Mouse (Mus musculus) urinary bladder, postnatal 0 days (tissue): ENCODE measurements around the gene R3hdm2. TPM values are rescaled to one million over a fixed set of nuclear protein-coding genes. Genes with fewer than 3 reads are reported as not detected.

Experiments used
- polyA plus RNA-seq: library from polyadenylated mRNA; unstranded; fragments of >200 nt; fragmentation: Nextera tagmentation; extraction: Ambion mirVana; gene quantifications from 2 replicates; pipeline ENCODE4 v1.2.1, GENCODE M21; 2015

Gene R3hdm2
- polyA plus RNA-seq: 19.2 and 19.5 TPM in 2 replicates

GRCm38 (mm10) chr10:127380251-127380691, at the start of gene R3hdm2:
TSS of gene R3hdm2 (plus strand) at chr10:127380327.

DNA sequence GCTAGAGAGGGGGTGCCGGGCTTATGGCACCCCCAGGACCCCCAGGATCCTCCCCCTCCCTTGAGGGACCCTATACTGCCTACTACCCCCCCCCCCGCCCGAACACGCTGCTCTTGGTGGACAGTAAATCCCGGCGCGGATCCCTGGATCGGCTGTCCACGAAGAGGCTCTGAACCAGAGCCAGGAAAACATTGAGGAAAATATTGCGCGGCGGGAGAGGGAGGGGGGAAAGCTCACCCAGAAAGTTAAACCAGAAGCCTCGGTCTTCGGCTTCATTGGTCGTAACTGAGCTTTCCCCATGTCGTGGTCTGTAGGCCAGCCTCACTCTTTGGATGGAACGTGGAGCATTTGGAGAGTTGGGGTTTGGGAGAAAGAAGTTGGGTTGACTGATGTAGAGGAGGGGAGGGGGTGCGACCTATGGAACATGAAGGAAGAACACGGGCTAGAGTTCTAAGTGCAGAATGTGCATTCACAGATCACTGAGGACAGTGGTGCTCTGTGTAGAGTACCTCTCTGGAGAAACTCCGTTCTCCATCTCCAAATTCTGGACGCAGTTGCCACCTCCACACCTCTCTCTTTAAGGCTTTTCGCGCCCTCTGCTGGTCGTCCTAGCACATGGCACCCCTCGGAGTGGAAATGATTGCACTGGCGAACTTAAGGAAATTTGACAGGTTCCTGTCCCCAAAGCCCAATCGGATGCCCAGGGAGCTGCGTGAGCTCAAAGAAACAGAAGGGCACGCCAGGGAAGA, 38.1 kb upstream of the R3hdm2 start, which contains the start of gene Gli1:
Gene Gli1, minus strand, starts transcription at position 84 of the 749 bp plus-strand sequence.

DNA sequence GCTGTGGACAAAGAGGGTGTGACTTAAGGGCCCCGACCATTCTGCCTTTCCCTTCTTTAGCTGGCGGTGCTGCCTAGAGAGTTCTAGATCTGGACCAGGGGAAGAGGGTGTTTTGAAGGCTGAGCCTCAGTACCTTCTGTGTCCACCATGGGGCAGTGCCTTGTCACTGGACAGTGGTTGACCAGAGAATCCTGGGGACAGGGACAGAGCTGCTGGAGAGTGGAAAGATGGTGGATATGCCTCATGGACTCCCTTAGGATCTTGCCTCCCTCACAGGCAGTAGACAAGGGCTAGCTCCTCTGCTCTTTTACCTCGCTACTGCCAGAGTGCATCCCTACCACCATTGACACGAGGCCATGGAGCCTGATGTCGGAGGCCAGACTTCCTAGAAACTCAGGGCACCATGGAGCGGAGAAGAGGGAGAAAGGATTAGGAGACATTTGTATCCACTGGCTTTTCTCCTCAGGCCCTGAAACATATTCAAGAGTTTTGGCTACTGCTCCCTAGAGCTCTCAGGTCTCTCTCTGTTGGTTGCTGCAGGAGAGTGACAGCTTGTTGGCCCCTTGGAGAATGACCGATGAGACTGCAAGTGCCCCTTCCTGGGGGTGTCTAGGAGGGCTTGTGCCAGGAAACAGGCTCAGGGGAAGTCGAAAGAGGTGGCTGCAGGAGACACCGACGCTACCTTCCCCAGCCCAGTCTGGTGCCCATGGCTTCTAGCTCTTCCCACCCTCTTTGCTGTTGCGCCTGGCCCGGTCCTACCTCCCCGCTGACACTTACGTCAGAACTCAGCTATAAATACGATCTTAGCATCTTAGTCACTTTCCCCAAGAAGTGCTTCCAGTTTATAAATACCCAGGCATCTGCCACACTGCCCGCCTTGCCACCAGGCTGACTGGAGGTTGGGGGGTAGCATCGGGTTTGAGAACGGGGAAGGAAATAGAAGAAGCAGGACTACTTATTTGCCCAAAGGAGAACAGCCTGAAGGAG, 25.9 kb upstream of the R3hdm2 start, which contains the start of gene Inhbe:
Gene Inhbe, minus strand, starts transcription at position 503 of the 987 bp plus-strand sequence.

GRCm38 (mm10) chr10:127369834-127370820, 10.0 kb upstream of the R3hdm2 start, which contains the start of gene Inhbc:
TSS of gene Inhbc (minus strand) at chr10:127370431.

DNA sequence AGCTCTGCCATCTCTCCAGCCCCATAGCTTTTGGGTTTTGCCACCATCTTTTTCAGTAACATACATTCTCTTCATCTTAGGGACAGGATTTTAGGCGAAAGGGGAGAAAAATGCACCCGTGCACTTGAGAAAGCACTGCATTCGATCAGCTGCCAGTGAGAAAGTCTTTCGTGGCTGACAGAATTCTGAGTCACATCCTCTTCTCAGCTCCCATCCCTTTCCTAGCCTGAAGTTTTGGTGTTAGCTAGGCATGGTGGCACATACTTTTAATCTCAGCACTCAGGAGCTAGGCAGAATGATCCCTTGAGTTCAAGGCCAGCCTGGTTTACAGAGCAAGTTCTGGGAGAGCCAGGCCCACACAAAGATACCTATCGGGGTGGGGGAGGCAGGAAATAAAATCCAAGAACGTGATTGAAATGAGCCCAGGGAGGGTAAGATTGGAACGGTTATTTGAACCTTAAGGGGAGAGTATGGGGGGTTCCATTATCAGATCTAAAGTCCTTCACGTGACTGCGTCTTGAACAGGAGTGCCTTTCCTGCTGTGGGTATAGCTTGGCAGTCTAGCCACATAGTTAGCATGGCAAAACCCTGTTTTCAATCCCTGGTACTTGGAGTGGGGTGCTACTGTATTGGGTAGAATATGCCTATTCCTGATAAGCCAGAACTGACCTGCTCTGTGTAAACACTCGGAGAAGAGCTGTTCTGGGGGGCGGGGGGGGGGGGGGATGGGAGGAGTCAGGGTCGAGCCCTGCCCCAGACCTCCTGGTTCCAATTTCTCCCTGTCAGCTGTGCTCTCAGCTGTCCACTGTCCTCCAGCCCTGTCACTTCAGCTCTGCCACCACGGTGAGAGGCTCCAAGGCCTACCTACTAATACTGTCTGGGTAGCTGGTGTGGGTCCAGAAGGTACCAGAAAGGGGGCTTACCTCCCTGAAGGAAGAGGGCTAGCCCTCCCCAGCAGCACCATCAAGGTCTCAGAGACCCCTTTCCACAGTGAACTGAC, 121.1 kb downstream of the R3hdm2 start, which contains the start of gene Stac3:
Gene Stac3, plus strand, starts transcription at position 793 of the 1,000 bp plus-strand sequence.

DNA sequence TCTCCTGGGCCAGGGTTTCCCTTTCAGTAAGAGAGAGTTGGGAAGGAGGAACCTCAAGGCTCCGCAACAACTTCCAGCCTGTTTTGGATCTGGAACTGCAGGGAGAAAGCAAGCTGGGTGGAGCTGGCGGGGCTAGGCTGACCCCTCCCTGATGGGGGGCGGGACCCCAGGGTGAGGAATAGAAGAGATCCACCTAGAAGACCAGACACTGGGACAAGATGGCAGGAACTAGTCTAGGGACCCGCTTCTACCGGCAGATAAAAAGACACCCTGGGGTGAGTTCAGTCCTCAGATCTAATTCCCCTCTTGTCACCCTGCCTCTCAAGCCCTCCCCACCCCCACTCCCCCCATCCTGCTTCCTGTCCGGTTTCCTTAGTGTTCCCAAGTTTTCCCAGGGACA, 134.6 kb downstream of the R3hdm2 start, which contains the start of gene Ndufa4l2:
Gene Ndufa4l2, plus strand, starts transcription at position 204 of the 400 bp plus-strand sequence.

DNA sequence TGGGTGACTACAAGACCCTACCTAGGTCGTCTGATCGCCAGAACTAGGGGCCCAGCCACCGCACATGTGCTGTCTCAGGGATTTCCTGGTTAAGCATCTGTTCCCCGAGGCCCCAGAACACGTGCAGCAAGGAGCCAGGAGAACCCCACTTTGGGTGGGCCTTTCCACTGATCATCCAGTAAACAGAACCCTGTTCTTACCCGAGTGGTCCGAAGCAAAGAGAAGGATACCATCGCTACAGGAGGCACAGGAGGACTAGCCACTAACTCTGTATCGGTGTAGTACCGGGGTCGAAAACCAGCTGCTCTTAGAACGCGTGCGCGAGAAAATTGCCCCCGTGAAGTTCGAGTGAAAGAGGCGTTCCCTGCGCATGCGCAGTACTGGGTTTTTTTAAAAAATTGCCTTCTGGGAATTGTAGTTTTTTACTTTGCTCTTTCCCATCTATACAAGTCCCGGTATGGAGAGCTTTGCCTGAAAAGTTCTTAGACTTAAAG, 142.0 kb downstream of the R3hdm2 start, which contains the start of gene Shmt2:
Gene Shmt2, minus strand, starts transcription at position 357 of the 494 bp plus-strand sequence.

DNA sequence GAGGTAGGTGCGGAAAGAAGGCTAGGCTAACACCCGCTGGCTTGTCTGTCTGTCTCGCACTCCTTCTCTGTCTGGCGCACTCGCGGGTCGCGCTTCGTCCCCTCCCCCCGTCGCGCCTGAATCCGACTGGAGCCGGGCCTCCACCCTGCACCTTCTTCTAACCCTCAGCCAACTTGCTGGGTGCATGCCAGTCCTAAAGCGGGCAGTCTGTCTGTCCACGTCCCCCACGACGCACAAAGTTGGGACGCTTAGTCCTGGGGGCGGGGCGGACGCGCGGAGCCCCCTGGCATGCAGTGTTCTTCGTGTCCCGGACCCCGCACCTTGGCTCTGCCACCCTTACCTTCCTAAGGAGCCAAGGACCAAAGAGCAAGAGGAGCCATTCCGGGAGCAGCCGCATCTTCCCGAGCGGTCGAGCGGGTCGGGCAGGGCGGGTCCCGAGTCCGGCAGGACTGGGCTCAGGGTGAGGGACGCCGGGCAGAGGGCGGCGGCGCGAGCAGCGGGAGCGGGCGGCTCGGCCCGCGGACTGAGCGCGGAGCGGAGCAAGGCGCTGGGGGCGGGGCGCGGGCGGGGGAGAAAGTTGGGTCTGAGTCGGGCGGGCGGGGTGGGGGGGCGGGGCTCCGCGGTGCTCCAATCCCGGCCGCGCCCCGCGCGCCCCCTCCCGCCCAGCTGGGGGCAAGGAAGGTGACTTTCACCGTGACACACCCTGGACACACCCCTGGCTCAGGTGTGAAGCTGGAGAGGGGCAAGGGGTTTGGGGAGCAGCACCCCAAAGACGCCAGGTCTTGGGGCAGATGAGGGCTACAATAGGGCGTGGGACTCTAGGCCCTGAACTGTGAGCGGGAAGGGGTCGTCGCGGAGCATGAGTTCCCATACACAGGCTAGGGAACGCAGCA, 154.2 kb downstream of the R3hdm2 start, which contains the start of gene Nxph4:
Gene Nxph4, minus strand, starts transcription at position 524 of the 893 bp plus-strand sequence.

Other genes with a start within 250 kb of the R3hdm2 start
- 7.1 and 8.5 TPM in 2 replicates for gene B4galnt1, start 215.1 kb upstream of the R3hdm2 start, polyA plus RNA-seq
- gene Slc26a10, start 199.7 kb upstream of the R3hdm2 start, polyA plus RNA-seq: 0.63 and 1.5 TPM in 2 replicates
- gene Arhgef25, start 190.2 kb upstream of the R3hdm2 start, polyA plus RNA-seq: 108 and 115 TPM in 2 replicates
- gene Dtx3, start 184.6 kb upstream of the R3hdm2 start, polyA plus RNA-seq: 48.2 and 48.6 TPM in 2 replicates
- gene Pip4k2c, start 168.7 kb upstream of the R3hdm2 start, polyA plus RNA-seq: 19.6 and 20.3 TPM in 2 replicates
- gene Kif5a, start 117.0 kb upstream of the R3hdm2 start, polyA plus RNA-seq: 1.8 and 1.9 TPM in 2 replicates
- gene Dctn2, start 114.0 kb upstream of the R3hdm2 start, polyA plus RNA-seq: 145 and 157 TPM in 2 replicates
- 8.3 and 9.1 TPM in 2 replicates for gene Mbd6, start 91.3 kb upstream of the R3hdm2 start, polyA plus RNA-seq
- 82.3 and 96.0 TPM in 2 replicates for gene Mars, start 68.5 kb upstream of the R3hdm2 start, polyA plus RNA-seq
- 2.5 and 5.7 TPM in 2 replicates for gene Arhgap9, start 58.4 kb upstream of the R3hdm2 start, polyA plus RNA-seq
- gene Gli1, start 38.4 kb upstream of the R3hdm2 start, polyA plus RNA-seq: 4.4 and 6.2 TPM in 2 replicates
- gene Inhbe, start 25.9 kb upstream of the R3hdm2 start, polyA plus RNA-seq: not detected in 2 replicates
- not detected in 2 replicates for gene Inhbc, start 9.9 kb upstream of the R3hdm2 start, polyA plus RNA-seq
- gene Stac3, start 121.4 kb downstream of the R3hdm2 start, polyA plus RNA-seq: 0.29 and 0.36 TPM in 2 replicates
- gene Ndufa4l2, start 134.6 kb downstream of the R3hdm2 start, polyA plus RNA-seq: 272 and 390 TPM in 2 replicates
- gene Shmt2, start 142.1 kb downstream of the R3hdm2 start, polyA plus RNA-seq: 62.8 and 68.3 TPM in 2 replicates
- gene Nxph4, start 154.2 kb downstream of the R3hdm2 start, polyA plus RNA-seq: 1.5 and 2.4 TPM in 2 replicates
- gene Lrp1, start 240.8 kb downstream of the R3hdm2 start, polyA plus RNA-seq: 66.3 and 68.2 TPM in 2 replicates